Mouse (Mus musculus) ovary, postnatal 10 days (tissue): ENCODE data around the gene Aatk.
A peak's percentile ranks its signal among the peaks of the same experiment; 100 is the strongest.

Experiments
- DNase-seq: peaks from one replicate; pipeline ENCODE4 v3.0.0; 2022; ENCODE audit warnings: low spot score

Aatk gene

GRCm38 (mm10) chr11:120022216-120022615, 24.8 kb downstream of the Aatk start:
- no peak for DNase-seq

- no peak for DNase-seq
Observed at GRCm38 (mm10) chr11:120021367-120021766, 25.6 kb downstream of the Aatk start.

GRCm38 (mm10) chr11:120019542-120020440, 27.2 kb downstream of the Aatk start:
- no peak for DNase-seq

- DNase-seq: no peak
Observed at GRCm38 (mm10) chr11:120017011-120017410, 30.0 kb downstream of the Aatk start.

DNA sequence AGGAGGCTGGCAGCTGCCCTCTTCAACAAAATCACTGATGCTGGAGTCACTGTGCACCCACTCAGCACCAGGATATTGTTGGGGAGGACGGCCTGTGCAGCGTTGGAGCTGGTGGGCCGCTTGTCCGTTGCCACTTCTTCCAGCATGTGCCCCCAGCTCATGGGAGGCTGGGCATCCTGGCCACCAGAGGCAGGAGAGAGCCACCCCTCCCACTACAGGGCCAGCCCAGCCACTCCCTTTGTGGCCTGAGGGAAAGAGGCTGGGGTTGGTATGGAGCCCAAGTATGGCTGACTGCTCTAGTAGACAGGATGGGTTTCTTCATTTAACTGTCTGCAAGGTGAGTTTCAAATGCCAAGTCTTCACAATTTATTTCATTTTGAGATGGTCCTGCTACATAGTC, 32.2 kb downstream of the Aatk start:
- DNase-seq: no peak

- DNase-seq: no peak
Observed at GRCm38 (mm10) chr11:120013174-120013711, 33.7 kb downstream of the Aatk start.

- DNase-seq: no peak
Observed at GRCm38 (mm10) chr11:120012702-120013101, 34.3 kb downstream of the Aatk start.

DNA sequence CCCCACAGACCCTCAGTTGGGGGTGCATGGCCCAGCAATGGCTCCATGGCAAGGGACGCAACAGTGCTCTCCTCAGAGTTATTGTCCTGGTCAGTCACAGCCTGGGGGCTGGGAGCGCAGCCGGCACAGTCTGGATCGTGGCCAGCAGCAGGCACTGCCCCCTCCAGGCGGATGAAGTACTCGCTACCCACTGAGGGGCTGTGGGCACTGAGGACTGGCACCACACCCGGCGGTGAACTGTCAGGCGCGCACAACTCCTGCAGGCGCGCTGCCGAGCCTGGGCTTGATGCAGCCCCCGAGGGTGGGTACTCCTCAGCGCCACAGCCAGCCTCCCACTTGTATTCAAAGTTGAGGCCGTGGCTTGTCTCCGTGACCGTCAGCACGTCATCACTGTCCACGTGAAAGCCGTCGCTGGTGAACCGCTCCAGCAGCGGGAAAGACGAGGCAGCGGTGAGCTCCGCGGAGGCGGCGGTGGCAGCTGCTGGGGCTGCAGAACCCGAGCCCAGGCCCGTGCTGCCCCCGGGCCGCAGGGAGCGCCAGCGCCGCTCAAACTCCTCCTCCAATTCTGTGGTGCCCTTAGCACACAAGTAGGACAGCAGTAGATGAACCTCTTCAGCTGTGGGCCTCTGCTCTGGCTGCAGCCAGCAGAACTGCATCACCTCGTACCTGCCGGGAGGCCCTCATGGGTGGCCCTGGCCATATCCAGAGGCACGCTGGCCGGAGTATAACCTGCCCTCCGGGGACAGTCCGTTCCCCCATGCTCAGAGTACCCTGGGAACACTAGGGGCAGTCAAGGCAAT, 35.0 kb downstream of the Aatk start:
- no peak for DNase-seq

- no peak for DNase-seq
Observed at GRCm38 (mm10) chr11:120011114-120011760, 35.7 kb downstream of the Aatk start.

DNA sequence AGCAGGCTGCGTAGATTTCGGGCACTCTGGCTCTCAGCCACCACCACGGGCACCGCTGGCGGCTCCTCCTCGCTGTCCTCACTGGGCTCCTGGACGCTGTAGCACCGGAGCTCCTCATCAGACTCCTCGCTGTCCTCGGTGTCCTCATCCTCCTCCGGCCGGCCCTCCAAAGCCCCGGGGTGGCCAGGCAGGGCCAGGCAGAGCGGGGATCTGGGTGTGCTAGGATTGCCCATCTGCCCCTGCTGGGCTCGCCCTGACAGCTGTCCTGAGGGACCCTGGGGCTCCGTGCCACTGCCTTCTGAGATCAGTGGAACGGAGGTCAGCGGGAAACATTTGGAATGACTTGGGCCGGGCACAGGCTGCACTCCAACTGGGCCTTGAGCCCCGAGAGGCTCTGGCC, 37.0 kb downstream of the Aatk start:
- no peak for DNase-seq

DNA sequence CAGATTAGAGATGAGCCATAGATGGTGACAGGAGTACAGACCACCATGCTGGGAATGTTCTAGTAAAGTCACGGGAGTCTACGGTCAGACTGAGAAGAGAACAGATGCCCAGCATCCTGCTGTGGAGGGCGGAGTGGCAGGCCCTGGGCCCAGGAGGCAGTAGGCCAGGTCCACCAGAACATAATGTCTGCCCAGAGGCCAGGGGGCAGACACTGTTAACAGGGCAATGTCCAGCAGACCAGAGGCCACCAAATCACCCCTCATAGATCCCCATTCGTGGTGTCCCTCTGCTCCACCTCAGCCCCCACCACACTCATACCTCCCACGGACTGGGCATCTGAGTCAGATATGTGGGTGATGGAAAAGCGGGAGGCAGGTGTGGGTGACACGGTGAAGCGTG, 38.0 kb downstream of the Aatk start:
- DNase-seq: no peak

DNA sequence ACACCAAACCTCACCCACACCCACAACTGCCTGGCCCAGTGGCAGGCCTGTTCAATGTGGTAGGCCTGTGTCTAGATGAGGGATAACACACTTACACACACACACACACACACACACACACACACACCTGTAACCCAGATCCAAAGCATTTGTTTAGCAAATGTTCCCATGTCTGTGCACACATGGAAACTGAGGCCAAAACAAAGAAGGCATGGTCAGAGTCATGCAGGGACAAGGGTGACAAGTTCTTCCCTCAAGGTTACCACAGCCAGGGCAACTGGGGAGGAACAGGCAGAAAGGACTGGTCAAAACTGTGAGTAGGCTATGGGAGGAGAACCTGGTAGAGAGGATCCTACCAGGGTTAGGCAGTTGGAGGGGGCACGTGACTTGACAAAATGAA, 38.5 kb downstream of the Aatk start:
- DNase-seq: no peak

DNA sequence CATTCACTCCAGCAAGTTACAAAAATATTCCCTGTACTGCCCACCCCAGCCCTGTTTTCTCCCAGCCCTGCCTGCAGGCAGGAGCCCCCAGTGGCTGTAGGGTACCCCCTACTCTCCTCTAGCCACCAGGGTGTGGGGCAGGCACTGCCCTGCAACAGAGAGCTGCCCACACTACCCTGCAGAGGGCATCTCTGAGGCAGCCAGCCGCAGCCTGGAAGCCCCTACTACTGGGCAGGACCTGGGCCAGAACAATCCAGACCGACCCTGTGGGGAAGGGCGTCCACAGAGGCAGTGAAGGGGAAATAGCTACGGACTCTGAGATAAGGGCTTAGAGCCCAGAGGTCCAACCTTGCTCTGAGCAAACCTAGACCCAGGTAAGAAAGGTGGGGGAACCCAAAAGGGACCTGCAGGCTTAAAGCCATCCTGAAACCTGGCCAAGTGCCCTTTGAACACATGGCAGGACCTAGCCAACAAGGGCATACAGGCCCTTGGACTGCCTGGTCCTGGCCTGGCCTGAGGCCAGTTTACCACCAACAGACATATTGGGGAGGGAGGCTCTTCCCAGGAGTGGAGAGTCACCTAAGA, 39.4 kb downstream of the Aatk start:
- no peak for DNase-seq

GRCm38 (mm10) chr11:120005434-120006317, 41.3 kb downstream of the Aatk start:
- no peak for DNase-seq

DNA sequence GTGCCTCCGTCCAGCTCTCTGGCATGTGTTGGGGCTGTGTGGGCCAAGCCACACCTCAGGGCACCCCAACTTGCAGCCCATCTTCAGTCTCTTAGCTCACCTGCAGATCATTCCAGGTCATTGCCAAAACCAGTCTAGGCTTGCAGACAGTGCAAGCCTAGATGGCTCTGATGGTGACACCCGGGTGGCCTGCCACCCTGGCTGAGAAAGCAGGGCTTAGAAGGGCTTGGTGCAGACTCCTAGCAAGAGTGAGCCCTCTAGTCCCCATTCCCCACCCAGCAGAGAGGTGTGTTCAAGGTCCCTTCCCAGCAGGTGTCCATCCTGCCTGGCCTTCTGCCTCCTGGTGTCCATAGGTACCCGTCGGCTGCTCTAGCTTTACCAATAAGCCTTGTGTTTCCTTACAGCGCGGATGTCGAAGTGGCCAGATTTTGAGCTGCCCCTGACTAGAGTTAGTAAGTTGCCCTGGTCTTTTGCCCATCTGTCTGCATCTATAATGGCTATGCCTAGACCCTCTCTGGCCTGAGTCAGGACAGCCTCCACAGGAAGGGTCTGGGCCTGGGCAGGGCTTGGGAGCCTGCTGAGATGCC, 44.2 kb downstream of the Aatk start:
- DNase-seq: no peak

DNA sequence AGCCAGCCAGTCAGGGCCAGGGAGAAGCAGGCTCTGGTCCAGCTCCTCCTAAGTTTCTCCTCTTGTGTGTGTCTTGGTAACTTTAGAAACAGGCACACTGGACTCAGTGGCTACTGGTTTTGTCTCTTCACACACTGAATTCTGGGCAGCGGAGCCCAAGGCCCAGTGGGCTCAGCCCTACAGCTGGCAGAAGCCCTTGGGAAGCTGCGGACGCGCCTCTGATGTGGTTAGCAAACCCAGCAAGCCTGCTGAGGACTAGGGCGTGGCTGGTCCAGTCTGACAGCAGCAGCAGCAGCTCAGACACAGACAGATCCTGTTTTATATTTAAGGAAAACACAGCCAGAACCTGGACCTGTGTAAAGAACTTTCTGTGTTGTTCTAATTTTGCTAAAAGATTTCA, 44.9 kb downstream of the Aatk start:
- DNase-seq: no peak

DNA sequence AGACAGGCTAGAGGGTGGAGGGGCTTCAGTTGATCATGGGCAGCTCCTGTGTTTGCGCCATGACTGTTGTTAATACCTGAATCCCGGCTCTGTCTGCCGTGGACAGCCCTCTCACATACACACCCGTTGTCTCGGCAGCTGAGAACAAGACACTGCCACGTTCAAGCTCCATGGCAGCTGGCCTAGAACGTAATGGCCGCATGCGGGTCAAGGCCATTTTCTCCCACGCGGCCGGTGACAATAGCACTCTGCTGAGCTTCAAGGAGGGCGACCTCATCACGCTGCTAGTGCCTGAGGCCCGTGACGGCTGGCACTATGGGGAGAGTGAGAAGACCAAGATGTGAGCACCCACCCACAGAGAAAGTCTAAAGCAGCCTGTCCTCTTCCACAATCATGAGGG, 49.6 kb downstream of the Aatk start:
- DNase-seq: no peak

- peak; percentile 83 for DNase-seq
Observed at GRCm38 (mm10) chr11:119991338-119991678, 55.7 kb downstream of the Aatk start.

DNA sequence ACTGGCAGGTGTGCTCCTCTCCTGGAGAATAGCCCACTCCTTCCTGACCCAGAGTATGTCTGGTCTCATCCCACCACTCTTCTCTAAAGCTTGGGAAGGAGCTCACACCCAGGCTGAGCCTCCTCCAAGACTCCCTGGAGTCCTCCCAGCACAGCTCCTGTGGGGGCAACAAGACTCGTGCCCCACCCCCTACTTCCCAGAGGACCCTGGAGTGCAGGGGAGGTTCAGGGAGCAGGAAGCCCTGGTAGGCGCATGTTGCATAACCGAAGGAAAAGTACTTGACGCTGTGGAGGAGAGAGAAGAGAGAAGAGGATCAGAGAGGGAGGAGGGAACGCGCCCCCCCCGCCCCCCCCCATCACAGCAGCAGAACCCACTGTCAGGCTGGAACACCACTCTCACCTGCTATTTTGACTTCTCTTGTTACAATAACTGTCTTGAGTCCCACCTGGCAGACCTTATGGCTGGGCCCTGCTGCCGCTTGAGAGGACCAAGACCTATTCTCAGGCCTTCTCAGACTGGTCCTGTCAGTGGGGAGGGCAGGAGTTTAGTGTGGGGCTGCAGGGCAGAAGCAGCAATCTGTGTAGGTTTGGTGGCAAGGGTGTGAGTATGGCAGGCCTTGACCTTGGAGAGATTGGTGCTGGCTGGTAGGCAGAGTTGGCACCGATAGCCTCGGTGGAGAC, 56.2 kb downstream of the Aatk start:
- DNase-seq: no peak

DNA sequence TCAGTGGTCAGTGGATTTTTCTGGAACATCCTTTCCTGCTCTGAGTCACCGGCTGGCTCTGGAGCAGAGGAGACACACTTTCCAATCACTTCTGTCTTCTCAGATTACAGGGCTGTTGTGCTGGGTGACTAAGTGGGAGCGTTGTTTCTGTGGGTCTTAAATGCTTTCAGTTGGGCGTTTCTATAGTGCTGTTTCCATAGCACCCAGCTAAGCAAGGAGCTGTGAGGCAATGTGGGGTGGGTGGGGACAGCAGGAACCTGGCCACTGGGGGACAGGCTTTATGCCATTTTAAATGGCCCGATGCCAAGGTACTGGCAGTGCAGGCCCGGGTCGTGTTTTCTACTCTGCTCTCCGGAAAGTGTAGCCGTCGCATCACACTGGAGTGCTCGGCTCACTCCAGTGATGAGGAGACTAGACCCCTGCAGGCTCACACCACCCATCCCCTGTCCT, 57.8 kb downstream of the Aatk start:
- no peak for DNase-seq
